Mouse (Mus musculus) lung, adult 2 months (tissue): ENCODE results near the gene E130114P18Rik.

Experiments
- CTCF ChIP-seq: fragments of 200-500 bp; IDR thresholded peaks from 2 replicates; pipeline ENCODE4 v1.5.1; 2011; ENCODE audit warnings: mild to moderate bottlenecking, low read length, control low read depth; ENCODE audit not compliant: insufficient read depth
- POLR2A ChIP-seq: fragments of 200-500 bp; IDR thresholded peaks from 2 replicates; pipeline ENCODE4 v1.6.1; 2011; ENCODE audit warnings: low read depth, mild to moderate bottlenecking, control low read depth, low read length, borderline replicate concordance; ENCODE audit errors: extremely low read depth

- TF ChIP-seq CTCF (no peak), POLR2A (no peak)
These were observed 130.0 kb downstream of the E130114P18Rik start for GRCm38 (mm10) chr4:97647700-97648435.
